Mouse (Mus musculus): Measurements from ENCODE around the gene Col9a2. TPM values are rescaled to one million over a fixed set of nuclear protein-coding genes. Genes with fewer than 3 reads are reported as not detected.

Gene Col9a2
- polyA plus RNA-seq, 1 experiment, result not detected

- H3K4me3 ChIP-seq (ENCODE audit: insufficient read depth, low read length), result no peak overlapping the region
- TF ChIP-seq POLR2A (IDR thresholded peaks at IDR 0.05; ENCODE audit: borderline replicate concordance, low read depth, low read length) (no peak), CTCF (IDR thresholded peaks at IDR 0.05; ENCODE audit: low read depth, low read length) (no peak)
- peaks cover 84% of the 10 kb centered on the region for H3K4me1 ChIP-seq (ENCODE audit: control insufficient read depth, insufficient read depth, low read length)
- no peak overlapping the region for H3K27ac ChIP-seq (ENCODE audit: insufficient read depth, low read depth, low read length)
Observed at GRCm38 (mm10) chr4:121007006-121007405, 32.2 kb upstream of the Col9a2 start.

GRCm38 (mm10) chr4:121008071-121008745 lies 31.0 kb upstream of the Col9a2 start:
- Histone ChIP-seq H3K27ac (ENCODE audit: insufficient read depth, low read depth, low read length) (peak overlapping the region; percentile 65), H3K4me3 (ENCODE audit: insufficient read depth, low read length) (no peak overlapping the region), H3K4me1 (ENCODE audit: control insufficient read depth, insufficient read depth, low read length) (peaks cover 81% of the 10 kb centered on the region)
- TF ChIP-seq CTCF (IDR thresholded peaks at IDR 0.05; ENCODE audit: low read depth, low read length) (no peak), POLR2A (IDR thresholded peaks at IDR 0.05; ENCODE audit: borderline replicate concordance, low read depth, low read length) (no peak)

- Histone ChIP-seq H3K4me3 (ENCODE audit: insufficient read depth, low read length) (peak overlapping the region; percentile 4; the same call in 1 of the 2 replicates), H3K27ac (ENCODE audit: insufficient read depth, low read depth, low read length) (peak overlapping the region; percentile 65), H3K4me1 (ENCODE audit: control insufficient read depth, insufficient read depth, low read length) (peaks cover 79% of the 10 kb centered on the region)
- TF ChIP-seq POLR2A (IDR thresholded peaks at IDR 0.05; ENCODE audit: borderline replicate concordance, low read depth, low read length) (no peak), CTCF (IDR thresholded peaks at IDR 0.05; ENCODE audit: low read depth, low read length) (no peak)
Observed at GRCm38 (mm10) chr4:121009151-121009550, 30.0 kb upstream of the Col9a2 start.

- H3K4me1 ChIP-seq (ENCODE audit: control insufficient read depth, insufficient read depth, low read length), result peaks cover 70% of the 10 kb centered on the region
- H3K4me3 ChIP-seq (ENCODE audit: insufficient read depth, low read length), result no peak overlapping the region
- H3K27ac ChIP-seq (ENCODE audit: insufficient read depth, low read depth, low read length), result peak overlapping the region; percentile 31; the same call in 1 of the 2 replicates
- TF ChIP-seq POLR2A (IDR thresholded peaks at IDR 0.05; ENCODE audit: borderline replicate concordance, low read depth, low read length), result no peak
- no peak for TF ChIP-seq CTCF (IDR thresholded peaks at IDR 0.05; ENCODE audit: low read depth, low read length)
Observed at GRCm38 (mm10) chr4:121010770-121011549, 28.2 kb upstream of the Col9a2 start.

- H3K4me3 ChIP-seq (ENCODE audit: insufficient read depth, low read length), result peak overlapping the region; percentile 38
- H3K27ac ChIP-seq (ENCODE audit: insufficient read depth, low read depth, low read length), result peak overlapping the region; percentile 52
Observed at GRCm38 (mm10) chr4:121014594-121015267, 24.5 kb upstream of the Col9a2 start.

GRCm38 (mm10) chr4:121015268-121015659 lies 23.9 kb upstream of the Col9a2 start:
- TF ChIP-seq CTCF (IDR thresholded peaks at IDR 0.05; ENCODE audit: low read depth, low read length) (no peak), POLR2A (IDR thresholded peaks at IDR 0.05; ENCODE audit: borderline replicate concordance, low read depth, low read length) (no peak)
- peak overlapping the region; percentile 38 for H3K4me3 ChIP-seq (ENCODE audit: insufficient read depth, low read length)
- peak overlapping the region; percentile 52 for H3K27ac ChIP-seq (ENCODE audit: insufficient read depth, low read depth, low read length)
- peaks cover 48% of the 10 kb centered on the region for H3K4me1 ChIP-seq (ENCODE audit: control insufficient read depth, insufficient read depth, low read length)

More at GRCm38 (mm10) chr4:121014594-121015267, 24.5 kb upstream of the Col9a2 start:
- H3K4me1 ChIP-seq (ENCODE audit: control insufficient read depth, insufficient read depth, low read length), result peaks cover 53% of the 10 kb centered on the region
- TF ChIP-seq POLR2A (IDR thresholded peaks at IDR 0.05; ENCODE audit: borderline replicate concordance, low read depth, low read length) (no peak), CTCF (IDR thresholded peaks at IDR 0.05; ENCODE audit: low read depth, low read length) (no peak)

GRCm38 (mm10) chr4:121016021-121016898 lies 22.9 kb upstream of the Col9a2 start:
- TF ChIP-seq POLR2A (IDR thresholded peaks at IDR 0.05; ENCODE audit: borderline replicate concordance, low read depth, low read length), result no peak
- TF ChIP-seq CTCF (IDR thresholded peaks at IDR 0.05; ENCODE audit: low read depth, low read length), result no peak
- peak overlapping the region; percentile 95 for H3K4me3 ChIP-seq (ENCODE audit: insufficient read depth, low read length)
- H3K4me1 ChIP-seq (ENCODE audit: control insufficient read depth, insufficient read depth, low read length), result peaks cover 41% of the 10 kb centered on the region
- peak overlapping the region; percentile 29 for H3K27ac ChIP-seq (ENCODE audit: insufficient read depth, low read depth, low read length)

- Histone ChIP-seq H3K4me1 (ENCODE audit: control insufficient read depth, insufficient read depth, low read length) (peaks cover 40% of the 10 kb centered on the region), H3K27ac (ENCODE audit: insufficient read depth, low read depth, low read length) (peak within 1 kb of the TSS; percentile 43), H3K4me3 (ENCODE audit: insufficient read depth, low read length) (peak within 1 kb of the TSS; percentile 95)
- TF ChIP-seq CTCF (IDR thresholded peaks at IDR 0.05; ENCODE audit: low read depth, low read length) (peak; percentile 92), POLR2A (IDR thresholded peaks at IDR 0.05; ENCODE audit: borderline replicate concordance, low read depth, low read length) (no peak)
Observed at GRCm38 (mm10) chr4:121016928-121017657, 22.1 kb upstream of the Col9a2 start, which contains the start of gene Smap2. Gene Smap2 (minus strand): TSS chr4:121017247.
